Mouse (Mus musculus) midbrain, embryonic 11.5 days (tissue): ENCODE measurements around the gene 4930505A04Rik. TPM values are rescaled to one million over a fixed set of nuclear protein-coding genes. Genes with fewer than 3 reads are reported as not detected.

Experiments
- ATAC-seq: fragments of 200-750 bp; cut with Nextera tagmentation; 2 replicates; pipeline ENCODE4 v1.8.0; 2017; ENCODE audit warnings: moderate TSS enrichment, moderate library complexity; ENCODE audit not compliant: low FRiP score
- DNase-seq: peaks from one replicate; pipeline ENCODE4 v3.0.0; 2015; ENCODE audit warnings: low spot score; ENCODE audit errors: missing footprints
- H3K27ac ChIP-seq: fragments of 300-500 bp; sonication (generic); 2 replicates; pipeline ENCODE4 v1.5.1; 2014; ENCODE audit warnings: low read depth, low read length
- H3K27me3 ChIP-seq: fragments of 300-500 bp; sonication (generic); 2 replicates; pipeline ENCODE4 v1.6.1; 2014; ENCODE audit warnings: mild to moderate bottlenecking, low read length, moderate library complexity, mixed read lengths; ENCODE audit not compliant: control insufficient read depth, insufficient read depth
- H3K36me3 ChIP-seq: fragments of 300-500 bp; sonication (generic); 2 replicates; pipeline ENCODE4 v1.6.1; 2014; ENCODE audit warnings: mild to moderate bottlenecking, low read length, moderate library complexity, mixed read lengths; ENCODE audit not compliant: control insufficient read depth, insufficient read depth
- H3K4me1 ChIP-seq: fragments of 300-500 bp; sonication (generic); 2 replicates; pipeline ENCODE4 v1.6.1; 2014; ENCODE audit warnings: low read length; ENCODE audit not compliant: control insufficient read depth, insufficient read depth
- H3K4me2 ChIP-seq: fragments of 300-500 bp; sonication (generic); 2 replicates; pipeline ENCODE4 v1.6.1; 2014; ENCODE audit warnings: mild to moderate bottlenecking, moderate library complexity
- H3K4me3 ChIP-seq: fragments of 300-500 bp; sonication (generic); 2 replicates; pipeline ENCODE4 v1.5.1; 2014; ENCODE audit warnings: low read depth, low read length
- H3K9ac ChIP-seq: fragments of 300-500 bp; sonication (generic); 2 replicates; pipeline ENCODE4 v1.6.1; 2014; ENCODE audit warnings: low read length
- H3K9me3 ChIP-seq: fragments of 300-500 bp; sonication (generic); 2 replicates; pipeline ENCODE4 v1.6.1; 2016; ENCODE audit warnings: low read length; ENCODE audit not compliant: control insufficient read depth
- polyA plus RNA-seq: library from polyadenylated mRNA; unstranded; fragments of >200 nt; fragmentation: Nextera tagmentation; extraction: Ambion mirVana; gene quantifications from 2 replicates; pipeline ENCODE4 v1.2.1, GENCODE M21; 2014

The 4930505A04Rik gene
- polyA plus RNA-seq, 1 experiment from 2014 or later = not detected

DNA sequence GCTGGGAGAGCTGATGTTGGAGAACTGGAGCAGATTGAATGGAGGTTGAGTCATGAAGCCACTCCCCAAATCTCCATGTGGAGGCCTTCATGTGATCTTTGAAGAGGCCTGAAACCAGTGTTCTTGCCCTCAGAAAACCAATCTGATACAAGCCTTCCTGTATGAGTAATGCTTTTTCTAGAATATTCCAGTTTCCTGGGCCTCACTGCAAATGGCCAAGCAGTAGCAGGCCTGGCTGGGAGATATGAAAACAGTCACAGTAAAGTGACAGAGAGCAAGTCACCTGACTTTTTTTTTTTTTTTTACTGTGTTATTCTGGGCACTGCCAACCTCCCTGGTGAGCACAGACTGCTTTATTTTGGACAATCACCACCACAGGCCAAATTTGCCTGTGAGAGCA is 88.6 kb downstream of the 4930505A04Rik start:
- Histone ChIP-seq H3K4me3 (no peak overlapping the region), H3K9me3 (0 out of 2 replicates have a peak, but pooled peaks cover 3% of the 10 kb centered on the region), H3K27ac (no peak overlapping the region), H3K4me2 (no peak overlapping the region), H3K4me1 (no peaks in the 10 kb centered on the region), H3K36me3 (no peaks in the 10 kb centered on the region), H3K27me3 (no peaks in the 10 kb centered on the region), H3K9ac (no peak overlapping the region)
- no peak for DNase-seq
- ATAC-seq = no peak

Other genes starting within 250 kb of the 4930505A04Rik start
- 85.8 and 86.2 TPM in 2 replicates for gene Sptbn1, start 203.7 kb downstream of the 4930505A04Rik start, polyA plus RNA-seq
- 14.2 and 14.5 TPM in 2 replicates for gene Acyp2, start 177.8 kb upstream of the 4930505A04Rik start, polyA plus RNA-seq